Mouse (Mus musculus) v-Abl transformed pro-B cells (cell line): ENCODE results near the gene Olfr876.
"Not testable (repeated sequence)": the region's sequence is repeated elsewhere in the genome, so short reads cannot be mapped to it uniquely, and the experiment has no call there.

Experiments used
- in situ Hi-C, 2 experiments: fragments of 400-800 bp; cut with MboI; formaldehyde crosslinking; loops; one replicate each; pipeline ENCODE4 v1.15.1; 2025; ENCODE audit not compliant: unreplicated experiment in 2 of 2

Olfr876 gene

DNA sequence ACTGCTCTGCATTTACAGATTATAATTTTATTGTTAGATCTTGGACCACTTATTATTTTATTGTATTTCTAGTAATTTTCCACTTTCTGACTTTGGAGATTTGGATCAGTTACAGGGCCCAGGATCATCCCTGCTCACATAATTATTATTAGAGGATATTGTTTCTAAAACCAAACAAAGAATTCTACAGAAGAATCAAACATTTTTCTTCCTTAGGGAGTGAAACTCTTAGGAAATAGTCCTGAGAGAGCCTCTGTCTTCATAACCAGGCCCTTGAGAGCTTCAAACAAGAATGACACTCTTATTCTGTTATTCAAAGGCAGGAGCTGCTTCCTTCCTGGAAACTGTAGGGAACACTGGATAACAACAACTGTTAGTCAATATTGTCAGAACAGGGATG is at the start of gene Olfr876:
Olfr876 (plus strand) TSS at position 301 of the 400 bp plus-strand sequence.
- in situ Hi-C loops = no loop called here

DNA sequence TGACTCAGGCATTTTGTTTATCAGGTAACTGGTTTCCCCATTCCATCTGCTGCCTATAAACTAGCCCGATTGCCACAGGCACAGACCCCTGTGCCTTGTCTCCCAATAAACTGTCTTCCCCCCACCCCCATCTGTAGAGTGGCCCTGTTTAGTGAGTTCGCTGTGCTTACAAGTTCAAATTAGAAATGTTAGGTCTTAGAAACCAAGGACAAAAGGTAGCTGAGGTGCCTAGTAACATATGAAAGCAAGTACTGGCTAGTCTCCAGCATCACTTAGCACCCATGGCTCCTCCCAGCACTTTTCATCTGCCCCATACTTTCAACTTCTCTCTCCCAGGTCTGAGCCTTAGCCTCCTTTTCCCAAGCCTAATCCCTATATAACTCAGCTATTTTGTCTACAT is 41.1 kb upstream of the Olfr876 start:
- in situ Hi-C loops = no loop called here

DNA sequence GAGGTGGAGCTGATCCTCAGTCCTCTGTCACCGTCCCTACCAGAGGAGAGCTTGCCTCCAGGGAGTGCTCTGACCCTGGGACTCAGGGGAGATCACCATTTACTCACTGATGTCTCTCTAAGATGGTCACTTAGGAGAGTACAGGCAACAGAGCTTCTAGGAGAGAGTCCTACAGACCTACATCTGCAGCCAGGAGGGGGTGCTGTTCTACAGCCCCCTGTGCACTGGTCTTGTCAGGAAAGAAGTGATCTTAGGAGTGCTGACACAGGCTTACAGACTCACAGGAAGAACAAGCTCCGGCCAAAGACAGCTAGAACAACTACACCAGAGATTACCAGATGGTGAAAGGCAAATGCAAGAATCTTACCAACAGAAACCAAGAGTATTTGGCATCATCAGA is 40.3 kb upstream of the Olfr876 start:
- in situ Hi-C loops = no loop called here

DNA sequence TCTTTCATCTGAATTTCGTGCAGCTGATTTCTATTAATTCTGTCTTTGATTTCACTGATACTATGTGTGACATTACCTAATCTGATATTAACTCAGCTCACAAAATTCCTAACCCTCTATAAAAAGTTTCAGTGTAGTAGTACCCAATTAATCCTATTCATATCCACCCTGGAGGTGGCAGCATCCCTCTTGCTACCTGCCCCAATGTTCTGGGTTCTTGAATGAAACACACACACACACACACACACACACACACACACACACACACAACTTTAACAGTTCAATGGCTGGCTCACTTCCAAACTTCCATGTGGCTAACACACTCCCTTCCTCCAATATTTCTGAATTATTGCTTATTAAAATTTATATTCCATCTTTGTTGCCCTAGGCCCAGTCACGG is 32.2 kb upstream of the Olfr876 start:
- in situ Hi-C loops = no loop called here

DNA sequence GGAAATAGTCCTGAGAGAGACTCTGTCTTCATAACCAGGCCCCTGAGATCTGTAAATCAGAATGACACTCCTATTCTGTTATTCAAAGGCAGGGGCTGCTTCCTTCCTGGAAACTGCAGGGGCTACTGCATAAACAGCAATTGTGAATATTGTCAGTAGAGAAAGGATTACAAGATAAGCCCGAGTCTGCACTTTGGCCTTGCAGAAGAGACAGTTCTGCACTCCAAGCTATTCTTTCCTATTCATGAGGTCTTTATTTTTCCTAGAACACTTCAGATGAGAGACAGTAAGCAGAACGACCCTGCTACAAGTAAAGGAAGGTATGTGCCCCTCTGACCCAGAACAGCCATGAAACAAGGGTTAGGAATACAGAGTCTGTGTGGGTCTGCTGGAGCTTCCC is 31.1 kb upstream of the Olfr876 start, which contains the start of gene Olfr875:
Olfr875 (plus strand) TSS at position 99 of the 400 bp plus-strand sequence.
- in situ Hi-C loops = no loop called here

DNA sequence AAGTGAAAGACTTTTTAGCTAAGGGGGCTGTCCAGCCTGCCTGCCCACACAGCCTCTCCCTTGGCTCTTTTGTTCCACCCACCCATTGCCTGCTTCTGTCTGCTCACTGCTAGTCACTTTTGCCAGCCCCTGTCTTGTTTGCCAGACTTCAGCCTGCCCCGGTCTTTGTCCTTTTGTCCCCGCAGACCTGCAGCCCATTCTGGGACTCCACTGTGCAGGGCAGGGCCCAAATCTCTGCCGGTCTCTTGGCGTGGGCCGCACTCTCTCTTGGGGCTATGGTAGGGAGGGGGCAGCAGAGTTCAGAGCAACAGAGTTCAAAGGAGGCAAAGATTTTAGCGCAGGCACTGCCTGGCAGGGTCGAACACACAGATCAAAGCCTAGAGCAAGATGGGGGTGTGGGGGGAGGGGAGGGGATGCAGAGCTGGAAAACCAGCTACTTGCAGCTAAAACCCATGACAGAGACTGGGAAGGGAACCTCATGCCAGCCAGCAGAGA is 20.0 kb upstream of the Olfr876 start:
- in situ Hi-C loops = no loop called here

DNA sequence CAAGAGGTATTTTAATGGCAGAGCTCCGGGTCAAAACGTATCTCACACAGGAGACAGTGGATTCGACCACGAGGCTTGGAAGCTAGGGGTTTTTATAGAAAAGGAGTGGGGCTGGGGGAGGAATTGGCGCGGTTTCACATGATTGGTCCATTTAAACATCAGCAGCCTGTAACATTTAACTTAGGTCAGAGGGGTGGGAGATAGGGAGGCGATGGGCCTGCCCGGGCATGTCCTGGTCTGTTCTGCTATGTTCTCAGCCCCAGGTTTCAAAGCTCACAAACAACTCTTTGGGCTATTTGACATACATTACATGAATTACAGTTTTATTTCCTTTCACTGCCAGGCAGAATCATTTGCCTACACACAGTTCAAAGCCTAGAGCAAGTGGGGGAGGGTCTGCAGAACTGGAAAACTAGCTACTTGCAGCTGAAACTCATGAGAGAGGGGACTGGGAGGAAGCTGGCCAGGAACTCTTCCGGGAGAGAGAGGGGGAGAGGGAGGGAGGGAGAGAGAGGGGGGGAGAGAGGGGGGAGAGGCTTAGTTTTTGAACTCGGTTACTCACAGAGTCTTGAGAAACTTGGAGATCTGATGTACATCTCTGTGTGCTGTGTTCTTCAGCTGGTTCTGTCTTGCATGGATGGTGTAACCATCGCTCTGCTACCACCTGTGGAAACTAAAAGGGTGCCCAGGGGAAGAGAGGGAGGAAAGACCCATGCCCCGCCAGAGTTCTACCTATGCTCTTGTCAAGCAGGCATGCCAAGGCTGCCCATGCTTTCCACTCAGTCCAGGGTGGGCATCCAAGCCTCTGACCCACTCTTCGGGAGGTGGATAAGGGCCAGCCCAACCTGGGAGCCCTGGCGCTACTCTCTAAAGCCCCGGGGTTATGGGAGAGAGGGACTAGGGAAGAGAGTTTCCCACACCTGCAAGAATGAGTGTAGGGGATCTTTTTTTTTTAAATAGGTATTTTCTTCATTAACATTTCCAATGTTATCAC is 19.1 kb upstream of the Olfr876 start:
- in situ Hi-C loops = not testable (repeated sequence)

DNA sequence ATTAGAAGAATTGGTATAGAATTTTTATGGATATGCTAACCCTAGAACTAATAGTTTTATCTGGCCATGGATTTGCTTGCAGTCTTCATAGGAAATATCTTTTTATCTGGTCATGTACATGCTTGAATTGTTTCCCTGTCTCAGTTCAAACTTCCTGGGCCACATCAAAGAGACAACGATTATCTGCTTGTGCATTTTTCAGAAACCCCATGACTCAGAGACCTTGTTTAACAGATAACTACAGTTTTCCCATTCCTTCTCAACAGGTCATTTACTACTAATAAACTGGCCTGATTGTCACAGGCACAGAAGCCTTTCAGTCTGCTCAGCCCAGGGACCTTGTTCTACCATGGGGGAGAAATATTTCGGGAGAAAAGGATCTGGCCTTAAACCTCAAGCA is 16.4 kb upstream of the Olfr876 start:
- in situ Hi-C loops = no loop called here

DNA sequence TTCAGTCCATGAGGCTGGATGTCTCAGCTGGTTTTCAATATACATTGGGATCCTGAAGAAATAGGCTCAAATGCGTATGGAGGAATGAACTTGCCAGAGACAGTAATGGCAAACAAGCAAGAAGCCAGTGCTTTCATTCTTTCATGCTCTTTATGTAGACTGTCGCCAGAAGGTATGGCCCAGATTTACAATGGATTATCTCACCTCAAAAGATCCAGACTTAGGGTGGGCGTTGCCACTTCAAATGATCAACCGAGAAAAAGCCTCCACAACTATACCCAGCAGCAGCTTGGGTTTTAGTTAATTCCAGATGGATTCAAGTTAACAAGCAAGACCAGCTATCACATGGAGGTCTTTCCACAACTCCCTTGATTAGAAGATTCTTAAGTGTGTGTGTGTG is 776 bp upstream of the Olfr876 start:
- in situ Hi-C loops = no loop called here

DNA sequence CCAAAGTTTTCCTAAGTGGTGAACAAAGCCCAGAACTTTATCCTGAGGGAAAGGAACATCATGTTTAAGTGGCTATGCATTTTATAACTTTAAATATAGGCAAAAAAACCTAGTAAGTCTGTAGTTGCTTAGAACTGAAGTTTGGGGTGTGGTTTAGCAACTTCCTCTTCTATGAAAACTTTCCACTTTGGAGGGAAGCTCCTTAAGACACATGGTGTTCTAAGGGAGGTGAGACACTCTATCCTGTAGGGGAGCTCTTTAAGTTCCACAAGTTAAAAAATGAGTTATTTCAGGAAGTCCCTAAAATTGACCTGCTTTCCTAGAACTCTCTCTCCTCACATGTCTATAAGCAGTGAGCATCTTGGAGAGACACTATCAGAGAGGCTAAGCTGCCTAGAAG is 4.4 kb downstream of the Olfr876 start:
- in situ Hi-C loops = no loop called here

DNA sequence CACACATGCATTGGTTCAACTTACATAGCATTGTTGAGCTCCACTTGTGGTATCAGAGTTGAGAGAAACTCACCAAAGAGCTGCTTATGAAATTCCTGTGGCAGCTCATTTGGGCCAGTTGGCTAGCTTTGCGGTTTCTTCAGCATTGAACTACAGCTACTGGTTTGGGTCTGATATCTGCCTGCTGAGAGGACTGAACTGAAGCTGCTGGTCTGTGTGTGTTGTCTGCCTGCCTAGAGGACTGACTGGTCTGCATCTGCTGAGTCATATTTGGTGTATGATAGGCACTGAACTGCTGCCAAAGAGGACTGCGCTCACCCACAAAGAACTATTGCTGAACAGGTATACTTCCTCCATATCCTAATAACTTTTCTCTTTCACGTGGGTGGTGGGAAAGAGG is 5.6 kb downstream of the Olfr876 start:
- in situ Hi-C loops = no loop called here

DNA sequence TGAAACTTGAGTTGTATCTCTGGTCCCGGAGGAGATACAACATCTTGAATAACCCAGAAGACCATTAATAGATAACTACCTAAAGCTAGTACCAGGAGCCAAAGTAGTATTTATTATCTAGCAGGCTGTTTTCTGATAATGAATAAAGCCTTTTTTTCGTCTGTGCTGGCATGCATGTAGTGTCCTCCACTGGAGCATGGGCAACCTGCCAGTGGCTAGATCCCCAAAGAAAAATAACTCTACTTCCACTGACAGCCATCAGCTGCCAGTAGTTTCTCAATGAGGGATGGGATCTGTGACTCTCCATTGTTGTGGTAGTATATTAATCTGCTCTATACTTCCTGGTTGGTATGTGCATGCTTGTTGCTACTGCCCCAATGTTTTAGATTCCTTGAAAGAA is 6.1 kb downstream of the Olfr876 start:
- in situ Hi-C loops = no loop called here

DNA sequence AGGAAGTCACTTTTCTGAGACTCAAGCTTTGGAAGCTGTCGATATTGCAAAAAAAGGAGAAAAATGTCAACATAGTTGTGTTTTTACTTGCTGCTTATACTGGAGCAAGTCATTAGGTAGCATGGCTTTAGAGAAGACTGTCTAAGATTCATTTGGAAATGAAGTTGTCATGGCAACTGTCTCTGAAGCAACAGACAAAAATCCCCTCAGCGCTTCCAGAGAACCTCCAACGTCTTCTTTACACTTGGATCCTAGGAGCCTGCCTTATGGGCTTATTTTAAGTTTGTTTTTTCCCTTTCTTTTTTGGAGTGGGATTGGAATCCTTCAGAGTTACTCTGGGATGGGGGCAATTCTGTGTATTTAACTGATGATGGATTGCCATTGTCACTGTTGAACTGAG is 11.9 kb downstream of the Olfr876 start:
- in situ Hi-C loops = no loop called here

DNA sequence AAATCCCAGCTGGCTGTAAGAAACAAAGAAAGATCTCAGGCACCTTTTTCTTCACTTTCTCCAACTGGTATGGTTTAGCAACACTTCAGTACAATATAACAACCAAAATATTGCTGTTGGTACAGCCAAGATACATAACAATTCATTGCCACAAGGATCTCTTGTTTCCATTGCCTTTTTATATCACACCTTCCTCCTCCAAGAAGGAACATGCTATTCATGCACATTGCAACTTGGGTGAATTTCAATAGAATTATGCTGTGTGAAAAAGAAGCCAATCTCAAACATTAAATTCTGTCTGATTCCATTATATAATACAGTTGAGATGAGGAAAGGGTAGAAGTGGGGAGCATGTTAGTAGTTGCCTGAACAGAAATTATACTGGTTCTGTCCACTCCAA is 27.1 kb downstream of the Olfr876 start:
- in situ Hi-C loops = no loop called here

DNA sequence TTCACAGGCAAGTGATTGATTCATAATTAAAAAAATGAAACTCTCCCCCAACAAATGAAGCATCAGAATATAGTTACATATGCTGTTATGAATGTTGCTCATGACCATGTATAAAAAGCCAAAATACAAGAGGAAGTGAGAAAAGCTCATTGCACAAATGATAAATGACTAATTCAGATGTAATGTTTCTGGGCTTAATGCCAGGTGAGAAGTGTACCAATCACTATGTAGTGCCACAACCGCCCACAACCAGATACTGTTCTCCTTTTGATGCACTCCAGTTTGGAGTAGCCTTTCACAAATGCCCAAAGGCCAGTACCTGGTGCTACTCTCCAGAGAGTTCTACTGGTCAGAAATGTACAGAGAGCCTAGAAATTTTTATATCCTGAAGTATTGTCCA is 30.5 kb downstream of the Olfr876 start:
- in situ Hi-C loops = no loop called here

DNA sequence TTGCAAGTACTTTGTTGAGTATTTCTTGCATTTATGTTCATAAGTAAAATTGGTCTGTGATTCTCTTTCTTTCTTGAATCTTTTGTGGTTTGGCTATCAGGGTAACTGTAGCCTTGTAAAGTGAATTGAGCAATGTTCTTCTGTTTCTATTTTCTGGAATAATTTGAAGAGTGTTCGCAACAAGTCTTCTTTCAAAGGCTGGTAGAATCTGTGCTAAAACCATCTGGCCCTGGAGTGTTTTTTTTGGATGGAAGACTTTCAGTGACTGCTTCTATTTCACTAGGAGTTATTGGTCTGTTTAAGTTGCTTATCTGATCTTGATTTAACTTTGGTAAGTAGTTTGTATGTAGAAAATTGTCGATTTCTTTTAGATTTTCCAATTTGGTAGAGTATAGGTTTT is 46.4 kb downstream of the Olfr876 start:
- in situ Hi-C loops = no loop called here

DNA sequence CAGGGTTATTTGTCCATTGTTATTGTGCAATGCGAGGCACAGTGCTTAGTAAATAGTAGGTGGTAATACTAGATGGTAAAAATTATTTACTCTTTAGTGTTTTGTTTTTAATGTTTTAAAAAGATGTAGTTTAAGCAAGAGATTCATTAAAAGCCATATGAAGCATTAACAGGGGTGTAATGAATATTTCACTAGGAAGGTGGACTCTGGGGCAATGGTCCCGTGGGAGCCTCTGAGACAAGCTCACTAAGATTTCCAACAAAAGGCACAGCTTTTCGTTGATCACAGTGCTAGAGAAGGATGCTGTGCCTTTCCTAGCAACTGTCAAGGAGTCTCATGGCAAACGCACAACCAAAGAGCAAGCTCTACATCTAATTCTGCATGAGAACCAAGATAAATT is 51.1 kb downstream of the Olfr876 start, which contains the start of gene Olfr877:
Olfr877 (plus strand) TSS at position 301 of the 400 bp plus-strand sequence.
- in situ Hi-C loops = no loop called here
